In the genomic region with DNA sequence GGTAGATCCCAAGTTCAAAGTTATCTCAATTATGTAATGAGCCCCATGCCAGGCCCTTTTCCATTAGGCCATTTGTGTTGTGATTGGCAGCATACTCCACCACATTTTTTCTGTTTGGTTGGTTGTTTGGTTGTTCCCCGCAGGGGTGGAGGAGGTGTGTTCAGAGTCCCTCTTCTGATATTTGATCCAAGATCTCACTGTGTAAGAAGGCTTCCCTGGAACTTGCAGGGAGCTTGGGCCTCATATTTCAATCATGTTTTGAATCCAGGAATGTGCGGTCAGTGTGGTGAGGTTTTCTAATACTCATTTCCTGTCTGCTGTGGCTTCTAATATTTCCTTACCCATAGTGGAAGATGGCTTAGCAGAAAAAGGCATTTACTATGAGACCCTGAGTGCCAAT, we compare ENCODE assay signal across 24 mouse cellular contexts. TPM values are rescaled to one million over a fixed set of nuclear protein-coding genes. Genes with fewer than 3 reads are reported as not detected.
"Had no signal": no experiment of that assay in that cellular context is flagged by ENCODE, and none has a peak within 500 bp of the region (broad histone marks: within the 10 kb centered on the region; RNA-seq: fewer than 3 reads in every experiment).

No protein-coding gene starts in this region.

RNA-seq across cellular contexts. Expression of gene Rhox2f, which starts 1.4 kb away (rescaled TPM):
- total RNA-seq: layer of hippocampus, adult 2 months; layer of hippocampus, postnatal 25 days; left cerebral cortex, adult 18-20 months; left cerebral cortex, postnatal 25 days; megakaryocyte progenitor cell, adult 5-6 weeks; megakaryocyte-erythroid progenitor cell, adult 5-6 weeks; midbrain, postnatal 0 days had no signal
- polyA plus RNA-seq: kidney, embryonic 16.5 days; large intestine, adult 2 months; limb, embryonic 10.5 days; limb, embryonic 13.5 days; liver, embryonic 13.5 days; liver, embryonic 16.5 days; lung, adult 2 months; lung, embryonic 16.5 days; midbrain, embryonic 14.5 days; midbrain, postnatal 0 days; neural tube, embryonic 11.5 days; neural tube, embryonic 14.5 days; small intestine, adult 2 months; spleen, adult 2 months; stomach, embryonic 16.5 days; testis, adult 2 months; urinary bladder, adult 2 months had no signal

RNA-seq across cellular contexts. Expression of gene Rhox3f, which starts 8.2 kb away (rescaled TPM):
- total RNA-seq: layer of hippocampus, adult 2 months; layer of hippocampus, postnatal 25 days; left cerebral cortex, adult 18-20 months; left cerebral cortex, postnatal 25 days; megakaryocyte progenitor cell, adult 5-6 weeks; megakaryocyte-erythroid progenitor cell, adult 5-6 weeks; midbrain, postnatal 0 days had no signal
- polyA plus RNA-seq: kidney, embryonic 16.5 days; large intestine, adult 2 months; limb, embryonic 10.5 days; limb, embryonic 13.5 days; liver, embryonic 13.5 days; liver, embryonic 16.5 days; lung, adult 2 months; lung, embryonic 16.5 days; midbrain, embryonic 11.5 days; midbrain, embryonic 14.5 days; midbrain, postnatal 0 days; neural tube, embryonic 11.5 days; neural tube, embryonic 14.5 days; small intestine, adult 2 months; spleen, adult 2 months; stomach, embryonic 16.5 days; urinary bladder, adult 2 months had no signal

RNA-seq across cellular contexts. Expression of gene Rhox4e, which starts 15.4 kb away (rescaled TPM):
- total RNA-seq: layer of hippocampus, adult 2 months; layer of hippocampus, postnatal 25 days; left cerebral cortex, adult 18-20 months; left cerebral cortex, postnatal 25 days; megakaryocyte progenitor cell, adult 5-6 weeks; megakaryocyte-erythroid progenitor cell, adult 5-6 weeks; midbrain, postnatal 0 days had no signal
- polyA plus RNA-seq: kidney, embryonic 16.5 days; large intestine, adult 2 months; limb, embryonic 10.5 days; limb, embryonic 13.5 days; liver, embryonic 13.5 days; liver, embryonic 16.5 days; lung, adult 2 months; lung, embryonic 16.5 days; midbrain, embryonic 11.5 days; midbrain, embryonic 14.5 days; midbrain, postnatal 0 days; neural tube, embryonic 11.5 days; neural tube, embryonic 14.5 days; small intestine, adult 2 months; spleen, adult 2 months; stomach, embryonic 16.5 days; testis, adult 2 months; urinary bladder, adult 2 months had no signal

RNA-seq across cellular contexts. Expression of gene Rhox3e, which starts 30.8 kb away (rescaled TPM):
- total RNA-seq: layer of hippocampus, adult 2 months; layer of hippocampus, postnatal 25 days; left cerebral cortex, adult 18-20 months; left cerebral cortex, postnatal 25 days; megakaryocyte progenitor cell, adult 5-6 weeks; megakaryocyte-erythroid progenitor cell, adult 5-6 weeks; midbrain, postnatal 0 days had no signal
- polyA plus RNA-seq: kidney, embryonic 16.5 days; large intestine, adult 2 months; limb, embryonic 10.5 days; limb, embryonic 13.5 days; liver, embryonic 13.5 days; liver, embryonic 16.5 days; lung, adult 2 months; lung, embryonic 16.5 days; midbrain, embryonic 11.5 days; midbrain, embryonic 14.5 days; midbrain, postnatal 0 days; neural tube, embryonic 11.5 days; neural tube, embryonic 14.5 days; small intestine, adult 2 months; spleen, adult 2 months; stomach, embryonic 16.5 days; testis, adult 2 months; urinary bladder, adult 2 months had no signal

RNA-seq across cellular contexts. Expression of gene Rhox4f, which starts 34.9 kb away (rescaled TPM):
- total RNA-seq: layer of hippocampus, adult 2 months; layer of hippocampus, postnatal 25 days; left cerebral cortex, adult 18-20 months; left cerebral cortex, postnatal 25 days; megakaryocyte progenitor cell, adult 5-6 weeks; megakaryocyte-erythroid progenitor cell, adult 5-6 weeks; midbrain, postnatal 0 days had no signal
- polyA plus RNA-seq: kidney, embryonic 16.5 days; large intestine, adult 2 months; limb, embryonic 10.5 days; limb, embryonic 13.5 days; liver, embryonic 13.5 days; liver, embryonic 16.5 days; lung, adult 2 months; lung, embryonic 16.5 days; midbrain, embryonic 11.5 days; midbrain, embryonic 14.5 days; midbrain, postnatal 0 days; neural tube, embryonic 11.5 days; neural tube, embryonic 14.5 days; small intestine, adult 2 months; spleen, adult 2 months; stomach, embryonic 16.5 days; testis, adult 2 months; urinary bladder, adult 2 months had no signal
